Mouse (Mus musculus): ENCODE measurements around the gene Tns2. TPM values are rescaled to one million over a fixed set of nuclear protein-coding genes. Genes with fewer than 3 reads are reported as not detected.

Tns2 gene
- total and polyA plus RNA-seq, 3 experiments: 114 to 184 (median 130) TPM

DNA sequence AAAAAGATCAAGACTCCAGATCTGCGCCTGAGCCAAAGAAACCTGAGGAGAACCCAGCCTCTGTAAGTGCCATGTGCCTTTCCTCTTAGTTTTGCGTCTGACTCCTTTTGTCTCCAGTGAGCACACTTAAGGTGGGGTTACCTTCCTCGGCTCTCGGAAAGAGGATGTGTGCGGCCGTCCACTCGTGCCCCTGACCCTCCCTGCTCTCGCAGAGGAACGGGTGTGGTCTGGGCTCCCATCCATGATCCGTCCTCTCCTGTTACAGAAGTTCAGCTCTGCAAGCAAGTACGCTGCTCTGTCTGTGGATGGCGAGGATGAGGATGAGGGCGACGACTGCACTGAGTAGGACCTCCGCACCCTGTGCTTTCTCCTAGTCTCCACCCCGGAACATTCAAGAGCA lies 5.2 kb upstream of the Tns2 start:
- intact Hi-C loops (cut with DNase I): loop anchor here (2.0 kb wide), 1 partner anchor 16 kb away; no protein-coding TSS in a partner anchor
- peak; percentile 44 to 45 for DNase-seq
- Histone ChIP-seq H3K27ac (peak overlapping the region; percentile 51), H3K9ac (ENCODE audit: low read depth, low read length) (no peak overlapping the region; the same call in 1 of the 2 replicates), H3K4me1 (ENCODE audit: control insufficient read depth, insufficient read depth, low read length) (peaks cover 29% of the 10 kb centered on the region), H3K79me2 (replicated peaks; ENCODE audit: control insufficient read depth, insufficient read depth, low read length) (peaks cover 1% of the 10 kb centered on the region; the same call in 1 of the 2 replicates), H3K27me3 (ENCODE audit: control insufficient read depth, insufficient read depth, low read length) (no peaks in the 10 kb centered on the region), H3K36me3 (ENCODE audit: control insufficient read depth, insufficient read depth, low read length) (peaks cover 44% of the 10 kb centered on the region), H3K4me3 (no peak overlapping the region)
- peak; percentile 67; the same call in 1 of the 2 replicates for TF ChIP-seq EP300 (IDR thresholded peaks at IDR 0.05; ENCODE audit: insufficient read depth, low read depth, low read length)
- no peak for TF ChIP-seq POLR2A (IDR thresholded peaks at IDR 0.05; ENCODE audit: insufficient read depth, low read depth, low read length)
- 45% methylated on average over 16 of the region's 16 CpGs for WGBS

- 0 out of 2 replicates have a peak, but pooled peaks have one; percentile 7 for TF ChIP-seq EP300 (IDR thresholded peaks at IDR 0.05; ENCODE audit: insufficient read depth, low read depth, low read length)
- TF ChIP-seq CTCF (IDR thresholded peaks at IDR 0.05): no peak
- TF ChIP-seq POLR2A (IDR thresholded peaks at IDR 0.05; ENCODE audit: insufficient read depth, low read depth, low read length): peak; percentile 52
- H3K36me3 ChIP-seq (ENCODE audit: control insufficient read depth, insufficient read depth, low read length): peaks cover 27% of the 10 kb centered on the region
- no peaks in the 10 kb centered on the region for H3K79me2 ChIP-seq (replicated peaks; ENCODE audit: control insufficient read depth, insufficient read depth, low read length)
- H3K27me3 ChIP-seq (ENCODE audit: control insufficient read depth, insufficient read depth, low read length): no peaks in the 10 kb centered on the region
- H3K9ac ChIP-seq (ENCODE audit: low read depth, low read length): no peak overlapping the region
- peak overlapping the region; percentile 69 for H3K27ac ChIP-seq
- 41% methylated on average over 8 of the region's 8 CpGs for WGBS
- intact Hi-C loops (cut with DNase I): no loop called here
- H3K4me1 ChIP-seq (ENCODE audit: control insufficient read depth, insufficient read depth, low read length): peaks cover 28% of the 10 kb centered on the region
- DNase-seq: peak; percentile 69 to 75
- H3K4me3 ChIP-seq: no peak overlapping the region
Measured at GRCm38 (mm10) chr15:102097147-102097915, 2.9 kb upstream of the Tns2 start.

DNA sequence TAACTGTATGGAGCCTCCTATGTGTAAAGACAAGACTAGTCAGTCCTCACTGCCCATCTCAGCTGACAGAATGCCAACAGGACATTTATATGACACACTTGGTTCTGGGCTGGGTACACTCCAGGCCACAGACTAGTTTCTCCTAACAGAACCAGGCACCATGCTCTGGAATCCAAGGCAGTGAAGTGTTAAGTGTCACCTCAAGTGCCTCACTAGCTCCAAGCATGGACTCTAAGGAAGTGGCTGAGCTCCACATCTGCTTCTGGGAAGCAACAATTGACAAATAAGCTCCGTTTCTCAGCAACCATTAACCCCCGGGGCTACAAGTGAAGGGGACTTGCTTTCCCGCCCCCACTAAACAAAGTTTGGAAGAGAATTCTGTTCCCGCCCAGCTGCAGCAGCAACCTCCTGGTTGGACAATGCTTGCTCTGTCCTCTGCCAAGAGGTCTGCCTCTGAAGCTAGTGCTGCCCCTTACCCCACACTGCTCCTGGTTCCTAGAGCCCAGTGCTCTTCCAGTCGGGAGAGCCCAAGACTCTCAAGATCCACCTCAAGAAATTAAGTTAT lies 2.1 kb upstream of the Tns2 start:
- H3K36me3 ChIP-seq (ENCODE audit: control insufficient read depth, insufficient read depth, low read length): peaks cover 27% of the 10 kb centered on the region
- peak overlapping the region; percentile 26; the same call in 1 of the 2 replicates for H3K4me3 ChIP-seq
- H3K79me2 ChIP-seq (replicated peaks; ENCODE audit: control insufficient read depth, insufficient read depth, low read length): no peaks in the 10 kb centered on the region
- peak overlapping the region; percentile 20 for H3K9ac ChIP-seq (ENCODE audit: low read depth, low read length)
- H3K27ac ChIP-seq: peak overlapping the region; percentile 69
- intact Hi-C loops (cut with DNase I): no loop called here
- TF ChIP-seq CTCF (IDR thresholded peaks at IDR 0.05) (no peak), EP300 (IDR thresholded peaks at IDR 0.05; ENCODE audit: insufficient read depth, low read depth, low read length) (0 out of 2 replicates have a peak, but pooled peaks have one; percentile 8), POLR2A (IDR thresholded peaks at IDR 0.05; ENCODE audit: insufficient read depth, low read depth, low read length) (peak; percentile 66)
- 42% methylated on average over 5 of the region's 5 CpGs for WGBS
- H3K4me1 ChIP-seq (ENCODE audit: control insufficient read depth, insufficient read depth, low read length): peaks cover 28% of the 10 kb centered on the region
- no peaks in the 10 kb centered on the region for H3K27me3 ChIP-seq (ENCODE audit: control insufficient read depth, insufficient read depth, low read length)
- peak; percentile 61 to 69 for DNase-seq

DNA sequence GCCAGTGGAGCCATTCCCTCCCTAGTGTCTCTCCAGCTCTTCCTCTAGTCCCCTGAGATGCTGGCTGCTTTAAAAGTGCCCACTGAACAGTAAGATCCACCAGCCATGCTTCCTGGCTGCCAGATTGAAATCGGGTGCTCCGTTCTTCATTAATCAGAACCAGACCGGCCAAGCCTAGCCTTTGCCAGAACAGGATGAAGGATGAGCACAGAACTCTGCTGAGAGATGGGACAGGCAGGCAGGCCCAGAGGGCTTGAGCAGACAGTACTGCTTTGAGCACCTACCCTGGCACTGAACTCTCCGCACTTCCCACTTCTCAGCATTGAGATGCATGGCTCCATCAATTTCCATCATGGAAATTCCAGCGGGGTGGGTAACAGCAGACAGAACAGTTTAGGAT lies 953 bp upstream of the Tns2 start:
- Histone ChIP-seq H3K79me2 (replicated peaks; ENCODE audit: control insufficient read depth, insufficient read depth, low read length) (no peaks in the 10 kb centered on the region), H3K36me3 (ENCODE audit: control insufficient read depth, insufficient read depth, low read length) (peaks cover 17% of the 10 kb centered on the region), H3K27ac (peak overlapping the region; percentile 99), H3K4me3 (peak overlapping the region; percentile 85), H3K9ac (ENCODE audit: low read depth, low read length) (peak overlapping the region; percentile 39; the same call in 1 of the 2 replicates), H3K27me3 (ENCODE audit: control insufficient read depth, insufficient read depth, low read length) (no peaks in the 10 kb centered on the region), H3K4me1 (ENCODE audit: control insufficient read depth, insufficient read depth, low read length) (peaks cover 26% of the 10 kb centered on the region)
- peak; percentile 26 to 40 for DNase-seq
- no peak for TF ChIP-seq EP300 (IDR thresholded peaks at IDR 0.05; ENCODE audit: insufficient read depth, low read depth, low read length)
- TF ChIP-seq CTCF (IDR thresholded peaks at IDR 0.05): no peak
- no peak for TF ChIP-seq POLR2A (IDR thresholded peaks at IDR 0.05; ENCODE audit: insufficient read depth, low read depth, low read length)
- 45% methylated on average over 5 of the region's 5 CpGs for WGBS
- intact Hi-C loops (cut with DNase I): no loop called here

DNA sequence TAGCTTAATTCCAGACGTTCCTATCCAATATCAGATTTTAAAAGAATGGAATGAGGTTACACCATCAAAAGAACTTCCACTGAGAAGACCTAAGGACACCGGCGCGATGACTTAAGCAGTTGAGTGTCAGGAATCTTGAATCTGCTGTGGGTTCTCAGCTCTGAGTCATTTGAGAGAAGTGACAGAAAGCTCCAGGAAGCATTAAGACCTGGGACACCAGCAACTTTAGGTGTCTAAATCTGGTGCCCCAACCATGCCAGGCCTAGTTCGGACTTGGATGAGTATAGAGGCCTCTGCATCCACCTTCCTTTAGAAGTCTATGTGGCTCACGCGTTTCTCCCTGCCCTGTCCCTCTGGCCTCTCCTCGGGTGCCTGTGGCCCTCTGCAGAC lies 447 bp upstream of the Tns2 start:
- peaks cover 11% of the 10 kb centered on the region for H3K36me3 ChIP-seq (ENCODE audit: control insufficient read depth, insufficient read depth, low read length)
- no peaks in the 10 kb centered on the region for H3K27me3 ChIP-seq (ENCODE audit: control insufficient read depth, insufficient read depth, low read length)
- H3K27ac ChIP-seq: peak overlapping the region; percentile 99
- peak overlapping the region; percentile 88 for H3K9ac ChIP-seq (ENCODE audit: low read depth, low read length)
- whole genome bisulfite sequencing: 18% methylated on average over 8 of the region's 8 CpGs
- DNase-seq: no peak
- no peak for TF ChIP-seq EP300 (IDR thresholded peaks at IDR 0.05; ENCODE audit: insufficient read depth, low read depth, low read length)
- TF ChIP-seq CTCF (IDR thresholded peaks at IDR 0.05): no peak
- TF ChIP-seq POLR2A (IDR thresholded peaks at IDR 0.05; ENCODE audit: insufficient read depth, low read depth, low read length): no peak
- no peaks in the 10 kb centered on the region for H3K79me2 ChIP-seq (replicated peaks; ENCODE audit: control insufficient read depth, insufficient read depth, low read length)
- H3K4me3 ChIP-seq: peak overlapping the region; percentile 85
- peaks cover 26% of the 10 kb centered on the region for H3K4me1 ChIP-seq (ENCODE audit: control insufficient read depth, insufficient read depth, low read length)
- intact Hi-C loops (cut with DNase I): loop anchor here (10.0 kb wide), 1 partner anchor 305 kb away; the partner anchor contains the start of gene Sp1
